Mouse (Mus musculus) kidney, adult 2 months (tissue): ENCODE results near the gene Gm45623. TPM values are rescaled to one million over a fixed set of nuclear protein-coding genes. Genes with fewer than 3 reads are reported as not detected.
A peak's percentile ranks its signal among the peaks of the same experiment; 100 is the strongest.

Experiments
- DNase-seq: peaks from one replicate; pipeline ENCODE4 v3.0.0; 2021
- H3K27ac ChIP-seq: fragments of 200-500 bp; 2 replicates; pipeline ENCODE4 v1.5.1; 2012; ENCODE audit warnings: low read depth, low read length, control low read depth, inconsistent platforms; ENCODE audit not compliant: insufficient read depth
- H3K27me3 ChIP-seq: fragments of 200-500 bp; replicated peaks from 2 replicates; pipeline ENCODE4 v1.6.1; 2012; ENCODE audit warnings: mild to moderate bottlenecking, moderate library complexity, low read length, inconsistent platforms; ENCODE audit not compliant: control insufficient read depth, insufficient read depth
- H3K36me3 ChIP-seq: fragments of 200-500 bp; 2 replicates; pipeline ENCODE4 v1.6.1; 2012; ENCODE audit warnings: mild to moderate bottlenecking, moderate library complexity, low read length, inconsistent platforms; ENCODE audit not compliant: control insufficient read depth, insufficient read depth
- H3K4me1 ChIP-seq: fragments of 200-500 bp; 2 replicates; pipeline ENCODE4 v1.6.1; 2011; ENCODE audit warnings: low read length; ENCODE audit not compliant: control insufficient read depth, insufficient read depth
- H3K4me3 ChIP-seq: fragments of 200-500 bp; 2 replicates; pipeline ENCODE4 v1.5.1; 2011; ENCODE audit warnings: mild to moderate bottlenecking, low read depth, low read length, control low read depth; ENCODE audit not compliant: insufficient read depth
- CTCF ChIP-seq: fragments of 200-500 bp; conservative IDR thresholded peaks from 2 replicates; pipeline ENCODE4 v1.5.1; 2011; ENCODE audit warnings: low read depth, mild to moderate bottlenecking, control low read depth, low read length, moderate library complexity, mixed read lengths; ENCODE audit not compliant: insufficient read depth, insufficient read length
- POLR2A ChIP-seq: fragments of 200-500 bp; IDR thresholded peaks from one replicate; pipeline ENCODE4 v1.6.1; 2011; ENCODE audit warnings: low read depth, low read length, control low read depth
- WGBS: fragments of 180-500 bp; shearing (Covaris S2); methylation state at CpG from one replicate; pipeline ENCODE4 v1.1.7; 2018; 5-methylcytosine and 5-hydroxymethylcytosine counted together
- polyA plus RNA-seq: library from polyadenylated mRNA; depleted of rRNA; stranded (reverse); fragments of >200 nt; gene quantifications from 2 replicates; pipeline ENCODE4 v1.2.3, GENCODE M21; 2012

Gm45623 gene
- polyA plus RNA-seq, 1 experiment, result 0.06 TPM

DNA sequence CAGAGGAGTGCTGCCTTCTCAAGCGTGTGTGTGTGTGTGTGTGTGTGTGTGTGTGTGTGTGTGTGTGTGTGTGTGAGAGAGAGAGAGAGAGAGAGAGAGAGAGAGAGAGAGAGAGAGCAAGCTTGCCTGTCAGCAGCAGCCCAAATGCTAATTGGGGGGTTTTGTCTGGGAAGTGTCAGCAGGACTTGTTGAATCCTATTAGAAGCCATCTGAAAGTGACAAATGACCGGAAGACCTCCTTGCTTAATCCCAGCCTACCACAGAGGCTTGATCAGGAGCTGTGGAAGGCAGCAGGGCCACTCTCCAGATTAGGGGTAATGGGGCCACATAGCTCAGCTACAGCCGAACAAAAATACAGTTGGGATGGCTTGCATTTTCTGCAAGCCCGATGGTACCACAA lies 15.8 kb upstream of the Gm45623 start:
- TF ChIP-seq POLR2A (no peak), CTCF (no peak)
- Histone ChIP-seq H3K4me3 (no peak overlapping the region), H3K27ac (no peak overlapping the region), H3K36me3 (no peaks in the 10 kb centered on the region), H3K4me1 (no peaks in the 10 kb centered on the region), H3K27me3 (no peaks in the 10 kb centered on the region)
- DNase-seq, result no peak
- 86% methylated on average over 4 of the region's 4 CpGs for WGBS

DNA sequence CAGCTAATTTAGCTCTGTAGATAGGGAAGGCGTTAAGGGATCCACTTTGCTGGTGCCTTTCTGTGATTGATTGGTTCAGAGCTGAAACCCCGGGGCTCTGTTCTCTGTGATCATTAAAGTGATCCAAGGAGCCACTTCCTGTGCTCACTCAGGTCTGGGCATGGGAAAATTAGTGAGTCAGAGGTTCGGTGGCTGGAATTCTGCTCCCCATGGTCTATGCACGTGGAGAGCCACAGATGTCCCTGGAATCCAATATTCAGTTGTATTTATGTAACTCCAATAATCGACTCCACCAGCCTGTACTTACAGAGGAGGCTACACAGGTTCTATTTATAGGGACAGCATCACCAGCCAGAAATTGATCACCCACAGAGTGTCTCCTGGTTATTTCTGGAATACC lies 12.6 kb upstream of the Gm45623 start:
- 43% methylated on average over 5 of the region's 5 CpGs for WGBS
- no peak overlapping the region for H3K4me3 ChIP-seq
- H3K36me3 ChIP-seq, result no peaks in the 10 kb centered on the region
- H3K27me3 ChIP-seq, result no peaks in the 10 kb centered on the region
- no peaks in the 10 kb centered on the region for H3K4me1 ChIP-seq
- no peak for TF ChIP-seq CTCF
- no peak for TF ChIP-seq POLR2A
- H3K27ac ChIP-seq, result no peak overlapping the region
- no peak for DNase-seq

DNA sequence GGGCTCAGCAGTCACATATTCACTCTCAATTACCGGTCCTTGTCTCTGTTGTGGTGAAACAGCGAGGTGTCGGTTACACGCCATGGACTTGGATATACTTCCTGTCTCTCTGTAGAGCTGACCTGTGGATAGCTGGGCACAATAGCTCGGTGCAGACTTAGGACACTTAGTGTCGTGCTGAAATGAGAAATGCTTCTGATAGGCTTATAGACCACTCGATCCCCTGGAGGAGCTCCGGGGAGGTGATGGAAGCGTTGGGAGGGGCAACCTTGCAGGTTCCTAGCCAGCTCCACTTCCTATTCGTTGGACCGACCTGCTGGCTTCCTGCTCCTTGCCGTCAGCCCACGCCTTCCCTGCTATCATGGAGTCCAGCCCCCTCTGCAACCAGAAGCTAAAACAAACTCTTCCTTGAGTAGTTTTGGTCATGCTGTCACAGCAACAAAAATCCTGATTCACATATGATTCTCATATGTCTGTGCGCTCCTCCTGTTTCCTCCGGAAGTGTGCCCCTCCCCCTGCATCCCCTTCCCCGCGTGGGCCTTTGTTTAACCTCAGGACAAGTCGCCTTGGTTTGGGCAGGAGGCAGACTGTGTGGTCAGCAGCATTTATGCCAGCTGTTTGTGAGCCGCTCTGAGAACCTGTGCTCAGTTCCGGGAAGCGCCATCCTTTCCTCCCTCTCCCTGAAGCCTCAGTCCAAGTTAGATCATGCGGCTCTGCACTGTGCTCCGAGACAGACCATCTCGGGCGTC lies 11.8 kb upstream of the Gm45623 start:
- Histone ChIP-seq H3K4me3 (peak overlapping the region; percentile 24), H3K4me1 (no peaks in the 10 kb centered on the region), H3K27ac (no peak overlapping the region), H3K27me3 (no peaks in the 10 kb centered on the region), H3K36me3 (no peaks in the 10 kb centered on the region)
- no peak for DNase-seq
- TF ChIP-seq POLR2A (no peak), CTCF (no peak)
- WGBS, result 17% methylated on average over 25 of the region's 25 CpGs

DNA sequence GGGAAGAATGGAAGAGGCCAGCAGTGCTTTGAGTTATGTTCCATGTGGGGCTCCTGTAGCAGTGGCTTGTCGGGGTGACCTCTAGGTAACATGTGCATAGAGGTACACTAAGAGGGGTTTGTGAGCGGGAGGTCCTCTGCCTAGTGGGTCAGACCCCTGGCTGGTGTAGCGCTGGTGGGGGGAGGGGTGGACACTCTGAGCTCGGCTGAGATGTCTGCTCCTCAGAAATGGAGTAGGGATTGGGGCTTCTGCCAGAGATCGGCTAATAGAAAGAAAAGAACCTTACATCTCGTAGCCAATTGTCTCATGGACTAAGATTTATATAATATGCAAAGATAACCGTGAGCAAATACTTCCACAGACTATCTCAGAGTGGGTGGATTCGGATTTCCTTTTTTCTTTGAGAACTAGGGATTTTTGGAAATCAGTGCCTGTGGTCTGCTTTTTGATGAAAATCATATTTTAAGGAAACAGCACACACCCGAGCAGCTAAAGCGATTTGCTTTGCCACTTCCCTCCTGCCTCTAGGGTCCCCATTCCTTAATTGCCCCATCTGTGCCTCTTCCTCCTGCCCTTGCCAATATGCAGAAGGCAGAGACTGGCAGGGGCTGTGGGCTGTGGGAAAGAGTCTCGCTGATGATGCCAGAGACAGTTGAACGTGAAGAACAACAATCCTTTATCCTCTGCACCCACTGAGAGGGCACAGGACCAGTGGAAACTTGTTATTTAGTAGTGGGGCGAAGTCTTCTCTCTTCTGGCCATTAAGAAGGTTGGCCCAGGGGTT lies 9.0 kb upstream of the Gm45623 start:
- Histone ChIP-seq H3K4me3 (no peak overlapping the region), H3K27ac (no peak overlapping the region), H3K4me1 (no peaks in the 10 kb centered on the region), H3K27me3 (no peaks in the 10 kb centered on the region), H3K36me3 (no peaks in the 10 kb centered on the region)
- 54% methylated on average over 13 of the region's 13 CpGs for WGBS
- no peak for DNase-seq
- no peak for TF ChIP-seq CTCF
- no peak for TF ChIP-seq POLR2A

DNA sequence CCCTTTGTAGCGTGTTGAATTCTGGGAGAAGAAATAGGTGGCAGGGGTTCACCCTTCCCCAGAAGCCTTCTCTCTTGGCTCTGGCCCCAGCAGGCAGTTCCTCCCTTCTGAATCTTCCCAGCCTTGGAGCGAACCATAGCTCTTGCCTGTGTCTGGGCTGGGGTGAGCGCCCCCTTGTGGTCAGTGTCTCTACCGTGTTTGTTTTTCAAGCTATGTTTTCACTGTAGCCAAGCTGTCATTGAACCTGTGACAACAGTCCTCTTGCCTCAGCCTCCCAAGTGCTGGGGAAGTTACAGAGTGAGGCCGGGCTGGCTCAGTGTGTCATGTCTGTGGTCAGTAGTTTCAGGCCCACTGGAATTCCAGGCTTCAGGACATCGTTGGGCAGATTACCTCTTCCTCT lies 4.9 kb upstream of the Gm45623 start:
- 34% methylated on average over 6 of the region's 6 CpGs for WGBS
- DNase-seq, result peak; percentile 83

DNA sequence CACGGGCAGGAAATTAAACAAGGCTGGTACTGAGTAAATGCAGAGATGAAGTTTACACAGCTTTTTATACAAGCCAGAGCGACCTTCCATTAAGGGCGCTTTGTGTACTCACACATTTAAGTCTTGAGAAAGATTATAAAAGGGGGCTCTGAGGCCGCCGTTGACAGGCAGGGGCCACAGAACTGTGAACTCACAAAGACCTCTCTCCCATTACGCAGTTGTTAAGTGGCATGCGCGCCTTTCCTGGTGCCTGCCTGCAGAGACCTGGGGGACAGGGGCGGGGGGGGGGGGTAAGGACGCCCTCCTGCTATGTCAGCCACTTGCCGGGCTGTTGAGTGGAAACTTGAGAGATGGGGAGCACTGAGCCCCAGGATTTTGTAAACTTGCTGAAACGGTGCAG lies 3.6 kb upstream of the Gm45623 start:
- Histone ChIP-seq H3K4me1 (no peaks in the 10 kb centered on the region), H3K27me3 (no peaks in the 10 kb centered on the region), H3K27ac (no peak overlapping the region), H3K4me3 (no peak overlapping the region), H3K36me3 (no peaks in the 10 kb centered on the region)
- TF ChIP-seq CTCF, result no peak
- DNase-seq, result no peak
- 76% methylated on average over 12 of the region's 12 CpGs for WGBS

More for the DNA sequence above, 4.9 kb upstream of the Gm45623 start:
- Histone ChIP-seq H3K4me1 (no peaks in the 10 kb centered on the region), H3K27me3 (no peaks in the 10 kb centered on the region), H3K36me3 (no peaks in the 10 kb centered on the region), H3K4me3 (no peak overlapping the region), H3K27ac (no peak overlapping the region)
- TF ChIP-seq CTCF, result peak; percentile 80
- TF ChIP-seq POLR2A, result no peak

DNA sequence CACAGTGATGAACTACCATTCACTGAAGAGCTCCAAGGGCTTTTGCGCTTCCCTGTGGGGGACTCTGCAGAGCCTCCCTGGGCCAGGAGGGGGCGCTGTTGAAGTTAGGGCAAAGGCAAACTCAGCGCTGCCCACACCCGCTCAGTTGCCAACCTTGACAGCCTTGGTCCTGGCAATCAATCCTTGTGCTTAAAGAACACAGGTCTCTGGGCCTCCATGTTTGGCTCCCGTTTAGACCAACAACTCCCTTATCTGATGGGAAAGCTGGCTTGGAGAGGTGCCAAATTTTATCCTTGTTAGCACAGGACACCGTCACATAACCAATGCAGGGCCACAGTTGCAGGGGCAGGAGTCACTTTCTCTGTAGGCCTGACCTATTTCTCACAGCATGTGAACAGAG lies 2.2 kb upstream of the Gm45623 start:
- Histone ChIP-seq H3K27ac (no peak overlapping the region), H3K4me3 (no peak overlapping the region), H3K4me1 (no peaks in the 10 kb centered on the region), H3K27me3 (no peaks in the 10 kb centered on the region), H3K36me3 (no peaks in the 10 kb centered on the region)
- peak; percentile 54 for DNase-seq
- WGBS, result 61% methylated on average over 6 of the region's 6 CpGs
- peak; percentile 34; the same call in 1 of the 2 replicates for TF ChIP-seq CTCF
- no peak for TF ChIP-seq POLR2A
